ENCODE assay signal across 21 mouse cellular contexts in genomic region chr3:66166606-66167290, GRCm38 (mm10). TPM values are rescaled to one million over a fixed set of nuclear protein-coding genes. Genes with fewer than 3 reads are reported as not detected.
A peak's percentile ranks its signal among the peaks of the same experiment; 100 is the strongest.
DNase-seq lines count a peak whose midpoint lies in the region; ATAC-seq and TF ChIP-seq lines count a peak whose summit lies in the region.
"Had no signal": no experiment of that assay in that cellular context is flagged by ENCODE, and none has a peak within 500 bp of the region (broad histone marks: within the 10 kb centered on the region; RNA-seq: fewer than 3 reads in every experiment).

No protein-coding gene starts in this region.

- H3K4me3 ChIP-seq in midbrain, embryonic 10.5 days: no peak overlapping the region
- no peak overlapping the region for H3K4me3 ChIP-seq in midbrain, embryonic 16.5 days (ENCODE audit: low read depth, low read length)
- H3K4me3 ChIP-seq in embryonic facial prominence, embryonic 10.5 days: 0 out of 2 replicates have a peak overlapping the region, but pooled peaks have one; percentile 14
- 0 out of 2 replicates have a peak overlapping the region, but pooled peaks have one; percentile 6 for H3K4me3 ChIP-seq in limb, embryonic 10.5 days
- H3K4me3 ChIP-seq in thymus, adult 2 months (ENCODE audit: control insufficient read depth, insufficient read depth, low read length): no peak overlapping the region
- H3K4me3 ChIP-seq: forebrain, embryonic 13.5 days; heart, embryonic 10.5 days; liver, embryonic 13.5 days; lung, embryonic 15.5 days; neural tube, embryonic 12.5 days had no signal

- no peak overlapping the region for H3K4me2 ChIP-seq in midbrain, embryonic 16.5 days (ENCODE audit: low read length)
- H3K4me2 ChIP-seq: forebrain, embryonic 13.5 days; liver, embryonic 13.5 days; lung, embryonic 15.5 days; neural tube, embryonic 12.5 days had no signal

- peak; percentile 17 for DNase-seq in midbrain, embryonic 10.5 days (ENCODE audit: low spot score)
- DNase-seq in embryonic facial prominence, embryonic 10.5 days (ENCODE audit: low spot score): peak; percentile 57
- DNase-seq in limb, embryonic 10.5 days (ENCODE audit: low spot score): peak; percentile 58
- no peak for DNase-seq in right cerebral cortex, postnatal 25 days
- no peak for DNase-seq in thymus, adult 2 months
- DNase-seq: B cell, adult 2 months; cerebellum, adult 9-10 months; gastrocnemius, postnatal 36 days; heart, postnatal 10 days; kidney, adult 2 months; kidney, postnatal 14 days; liver, embryonic 13.5 days; right cerebral cortex, postnatal 14 days; thymus, postnatal 14 days had no signal

- H3K4me1 ChIP-seq in midbrain, embryonic 10.5 days: peaks cover 18% of the 10 kb centered on the region
- no peaks in the 10 kb centered on the region for H3K4me1 ChIP-seq in midbrain, embryonic 16.5 days (ENCODE audit: control insufficient read depth, insufficient read depth, low read length)
- H3K4me1 ChIP-seq in embryonic facial prominence, embryonic 10.5 days: peaks cover 33% of the 10 kb centered on the region
- H3K4me1 ChIP-seq in limb, embryonic 10.5 days: peaks cover 38% of the 10 kb centered on the region
- H3K4me1 ChIP-seq in thymus, adult 2 months (replicated peaks; ENCODE audit: control insufficient read depth, insufficient read depth, low read length): no peaks in the 10 kb centered on the region
- H3K4me1 ChIP-seq: heart, embryonic 10.5 days; liver, embryonic 13.5 days; neural tube, embryonic 12.5 days had no signal

- no peak for TF ChIP-seq POLR2A in thymus, adult 2 months (IDR thresholded peaks at IDR 0.05; ENCODE audit: control insufficient read depth, extremely low read depth, insufficient read depth, low read length, poor library complexity)

- no peaks in the 10 kb centered on the region for H3K27me3 ChIP-seq in midbrain, embryonic 10.5 days (ENCODE audit: low read depth, poor library complexity, severe bottlenecking)
- no peaks in the 10 kb centered on the region for H3K27me3 ChIP-seq in midbrain, embryonic 16.5 days (ENCODE audit: control insufficient read depth, insufficient read depth, low read depth, low read length)
- no peaks in the 10 kb centered on the region for H3K27me3 ChIP-seq in embryonic facial prominence, embryonic 10.5 days (replicated peaks; ENCODE audit: low read depth, poor library complexity, severe bottlenecking)
- H3K27me3 ChIP-seq in limb, embryonic 10.5 days (ENCODE audit: low read depth, poor library complexity, severe bottlenecking): no peaks in the 10 kb centered on the region
- no peaks in the 10 kb centered on the region for H3K27me3 ChIP-seq in thymus, adult 2 months (ENCODE audit: control insufficient read depth, insufficient read depth, low read length)
- H3K27me3 ChIP-seq: forebrain, embryonic 13.5 days; liver, embryonic 13.5 days; lung, embryonic 15.5 days; neural tube, embryonic 12.5 days had no signal

- no peaks in the 10 kb centered on the region for H3K9me3 ChIP-seq in midbrain, embryonic 10.5 days (replicated peaks)
- no peaks in the 10 kb centered on the region for H3K9me3 ChIP-seq in midbrain, embryonic 16.5 days (replicated peaks; ENCODE audit: control insufficient read depth, low read length, poor library complexity, severe bottlenecking)
- no peaks in the 10 kb centered on the region for H3K9me3 ChIP-seq in embryonic facial prominence, embryonic 10.5 days
- no peaks in the 10 kb centered on the region for H3K9me3 ChIP-seq in limb, embryonic 10.5 days (replicated peaks)
- H3K9me3 ChIP-seq: forebrain, embryonic 13.5 days; heart, embryonic 10.5 days; liver, embryonic 13.5 days; lung, embryonic 15.5 days; neural tube, embryonic 12.5 days had no signal

- H3K27ac ChIP-seq in midbrain, embryonic 10.5 days (replicated peaks): no peak overlapping the region
- no peak overlapping the region for H3K27ac ChIP-seq in midbrain, embryonic 16.5 days (ENCODE audit: low read length)
- peak overlapping the region; percentile 83 for H3K27ac ChIP-seq in embryonic facial prominence, embryonic 10.5 days (replicated peaks)
- H3K27ac ChIP-seq in limb, embryonic 10.5 days: peak overlapping the region; percentile 81
- no peak overlapping the region for H3K27ac ChIP-seq in thymus, adult 2 months (ENCODE audit: control insufficient read depth, insufficient read depth, low read length)
- H3K27ac ChIP-seq: forebrain, embryonic 13.5 days; heart, embryonic 10.5 days; liver, embryonic 13.5 days; lung, embryonic 15.5 days; neural tube, embryonic 12.5 days; stomach, postnatal 0 days had no signal

- no peak for ATAC-seq in midbrain, embryonic 16.5 days
- no peak for ATAC-seq in erythroid progenitor cell, adult 5-6 weeks (replicated peaks; ENCODE audit: low FRiP score, poor library complexity, severe bottlenecking)
- ATAC-seq: forebrain, embryonic 13.5 days had no signal

- no peak for TF ChIP-seq CTCF in thymus, adult 2 months (IDR thresholded peaks at IDR 0.05; ENCODE audit: borderline replicate concordance, control insufficient read depth, extremely low read depth, insufficient read depth, low read length, poor library complexity)

- H3K9ac ChIP-seq in midbrain, embryonic 16.5 days (ENCODE audit: low read depth, low read length): no peak overlapping the region
- H3K9ac ChIP-seq: forebrain, embryonic 13.5 days; liver, embryonic 13.5 days; lung, embryonic 15.5 days; neural tube, embryonic 12.5 days had no signal

- 77% methylated on average over 6 of the region's 6 CpGs for WGBS in midbrain, embryonic 10.5 days
- 87% methylated on average over 6 of the region's 6 CpGs for WGBS in midbrain, embryonic 16.5 days
- 40% methylated on average over 6 of the region's 6 CpGs for WGBS in embryonic facial prominence, embryonic 10.5 days
- 43% methylated on average over 6 of the region's 6 CpGs for WGBS in limb, embryonic 10.5 days
- WGBS in thymus, adult 2 months: 91% methylated on average over 6 of the region's 6 CpGs

- H3K36me3 ChIP-seq in midbrain, embryonic 10.5 days: no peaks in the 10 kb centered on the region
- no peaks in the 10 kb centered on the region for H3K36me3 ChIP-seq in midbrain, embryonic 16.5 days (ENCODE audit: control insufficient read depth, insufficient read depth, low read length)
- H3K36me3 ChIP-seq in embryonic facial prominence, embryonic 10.5 days (replicated peaks): no peaks in the 10 kb centered on the region
- H3K36me3 ChIP-seq in limb, embryonic 10.5 days: no peaks in the 10 kb centered on the region
- H3K36me3 ChIP-seq in thymus, adult 2 months (ENCODE audit: control insufficient read depth, insufficient read depth, low read length): no peaks in the 10 kb centered on the region
- H3K36me3 ChIP-seq: heart, embryonic 10.5 days; liver, embryonic 13.5 days; lung, embryonic 15.5 days; neural tube, embryonic 12.5 days had no signal

RNA-seq across cellular contexts. Expression of gene Ptx3, which starts 53.0 kb away (rescaled TPM):
- 20.1 and 21.3 TPM in 2 replicates for polyA plus RNA-seq in midbrain, embryonic 10.5 days (2016; fragmentation: Nextera tagmentation; extraction: Ambion mirVana)
- 6.6 and 6.9 TPM in 2 replicates for polyA plus RNA-seq in midbrain, embryonic 16.5 days (2015; fragmentation: Nextera tagmentation; extraction: Ambion mirVana)
- 13.6 TPM in 2 replicates for polyA plus RNA-seq in embryonic facial prominence, embryonic 10.5 days (2016; fragmentation: Nextera tagmentation; extraction: Ambion mirVana)
- polyA plus RNA-seq in limb, embryonic 10.5 days (2016; fragmentation: Nextera tagmentation; extraction: Ambion mirVana): 4.3 and 6.0 TPM in 2 replicates
- polyA plus RNA-seq in thymus, adult 2 months (2012; rRNA removed): 0.13 and 0.24 TPM in 2 replicates
- not detected in 2 replicates for total RNA-seq in erythroid progenitor cell, adult 5-6 weeks (2015; ENCODE audit: low replicate concordance)
- not detected in 2 replicates for total RNA-seq in erythroid progenitor cell, adult 5-6 weeks (2017; ENCODE audit: low replicate concordance)

Comparison
In these comparisons a context has a peak if more than half of its experiments do, and no peak if none do; other contexts are left out.
1. DNase-seq: peak in midbrain, embryonic 10.5 days (single experiment), embryonic facial prominence, embryonic 10.5 days (single experiment) and limb, embryonic 10.5 days (single experiment); none in right cerebral cortex, postnatal 25 days (single experiment) and thymus, adult 2 months (single experiment).
2. H3K27ac ChIP-seq: peak in embryonic facial prominence, embryonic 10.5 days (single experiment) and limb, embryonic 10.5 days (single experiment); none in midbrain, embryonic 10.5 days (single experiment), midbrain, embryonic 16.5 days (single experiment) and thymus, adult 2 months (single experiment).
3. H3K4me3 ChIP-seq: peak in embryonic facial prominence, embryonic 10.5 days (single experiment) and limb, embryonic 10.5 days (single experiment); none in midbrain, embryonic 10.5 days (single experiment), midbrain, embryonic 16.5 days (single experiment) and thymus, adult 2 months (single experiment).